Mouse (Mus musculus): Measurements from ENCODE around the gene Rtp4.
A peak's percentile ranks its signal among the peaks of the same experiment; 100 is the strongest.

- TF ChIP-seq CTCF (IDR thresholded peaks at IDR 0.05; ENCODE audit: control insufficient read depth, insufficient read depth, insufficient replicate concordance, low read depth, low read length) (peak; percentile 85; the same call in 1 of the 2 replicates), POLR2A (IDR thresholded peaks at IDR 0.05; ENCODE audit: control insufficient read depth, low read depth, low read length) (no peak)
These were observed 30.4 kb downstream of the Rtp4 start for GRCm38 (mm10) chr16:23550346-23550980.
